Mouse (Mus musculus): Measurements from ENCODE around the gene Ntng1. TPM values are rescaled to one million over a fixed set of nuclear protein-coding genes. Genes with fewer than 3 reads are reported as not detected.
A peak's percentile ranks its signal among the peaks of the same experiment; 100 is the strongest.

Ntng1 gene
- polyA plus RNA-seq (2012; rRNA removed), result 13.6 and 14.8 TPM in 2 replicates

DNA sequence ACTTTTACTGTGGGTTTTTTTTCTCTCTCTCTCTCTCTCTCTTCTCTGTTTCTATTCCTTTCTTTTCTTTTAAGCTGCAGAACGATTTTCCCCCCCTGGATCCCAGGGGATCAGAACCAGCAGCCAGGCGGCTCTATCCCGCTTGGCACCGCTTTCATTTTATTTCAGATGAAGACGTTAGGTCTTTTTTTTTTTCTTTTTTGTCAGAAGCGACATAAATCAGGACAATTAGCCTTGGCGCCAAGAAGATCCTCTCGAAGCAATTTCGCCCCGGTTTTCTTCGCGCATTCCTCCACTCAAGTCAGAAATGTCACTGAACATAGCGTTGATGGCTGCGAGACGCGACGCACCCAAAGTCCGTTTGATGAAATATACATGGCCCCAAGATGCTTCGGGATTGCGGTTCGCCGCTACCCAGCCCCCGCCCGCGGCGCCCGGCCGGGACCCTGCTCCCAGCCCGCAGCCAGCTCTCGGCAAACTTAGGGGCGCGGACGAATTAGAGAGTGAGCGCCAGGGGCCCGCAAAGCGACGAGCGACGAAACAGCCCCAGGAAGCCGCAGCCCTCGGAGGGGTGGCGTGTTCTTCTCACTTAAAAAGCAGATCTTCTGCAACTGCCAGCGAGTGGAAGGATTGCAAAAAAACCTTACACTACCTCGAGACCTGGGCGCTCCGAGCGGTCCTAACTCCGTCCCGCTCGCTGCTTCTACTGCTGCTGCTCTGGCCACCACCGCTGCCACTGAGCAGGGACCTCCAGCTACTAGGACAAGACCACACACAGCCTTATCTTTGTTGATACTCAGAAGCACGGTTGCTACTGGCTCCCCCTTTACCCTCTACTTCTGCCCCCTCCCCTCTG lies at the start of gene Ntng1:
Gene Ntng1 (minus strand): TSS at position 806 of the 856 bp plus-strand sequence.
- TF ChIP-seq POLR2A (IDR thresholded peaks at IDR 0.05; ENCODE audit: extremely low read depth, insufficient read depth, low read length), result no peak
- TF ChIP-seq CTCF (IDR thresholded peaks at IDR 0.05; ENCODE audit: extremely low read depth, insufficient read depth, low read length), result no peak
- Histone ChIP-seq H3K4me3 (ENCODE audit: insufficient read depth, low read length) (peak within 1 kb of the TSS; percentile 76), H3K27ac (ENCODE audit: insufficient read depth, low read length) (no peak within 1 kb of the TSS), H3K4me1 (ENCODE audit: control insufficient read depth, insufficient read depth, low read length) (peaks cover 1% of the 10 kb centered on the region; the same call in 1 of the 2 replicates)

DNA sequence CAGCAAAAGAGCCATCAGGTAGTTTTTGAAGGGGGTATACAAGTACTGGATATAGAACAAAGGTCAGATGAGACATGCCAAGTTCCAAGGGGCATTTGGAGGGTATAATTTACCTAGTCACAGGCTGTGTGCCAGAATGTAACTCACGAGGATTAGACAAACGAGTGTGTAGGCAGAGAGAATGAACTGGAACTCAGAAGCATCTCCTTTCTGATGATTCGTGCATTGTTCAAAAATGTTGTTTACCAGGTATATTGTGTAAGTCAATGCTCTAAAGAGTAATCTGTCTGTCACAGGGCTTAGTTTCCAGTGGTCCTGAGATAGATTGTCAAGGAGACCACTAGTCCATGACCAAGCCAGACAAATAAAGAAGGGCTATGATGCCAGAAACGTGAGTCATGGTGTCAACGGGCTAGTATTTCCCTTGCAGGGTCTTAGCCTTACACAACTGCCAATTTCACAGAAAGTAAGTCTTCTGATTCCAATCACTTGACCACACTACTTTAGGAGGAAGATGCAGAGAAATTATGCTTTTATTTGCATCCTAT lies 43.7 kb upstream of the Ntng1 start:
- TF ChIP-seq POLR2A (IDR thresholded peaks at IDR 0.05; ENCODE audit: extremely low read depth, insufficient read depth, low read length), result no peak
- TF ChIP-seq CTCF (IDR thresholded peaks at IDR 0.05; ENCODE audit: extremely low read depth, insufficient read depth, low read length), result no peak
- no peaks in the 10 kb centered on the region for H3K4me1 ChIP-seq (ENCODE audit: control insufficient read depth, insufficient read depth, low read length)
- no peak overlapping the region for H3K4me3 ChIP-seq (ENCODE audit: insufficient read depth, low read length)
- H3K27ac ChIP-seq (ENCODE audit: insufficient read depth, low read length), result no peak overlapping the region

GRCm38 (mm10) chr3:110149089-110149488 lies 5.3 kb upstream of the Ntng1 start:
- H3K4me3 ChIP-seq (ENCODE audit: insufficient read depth, low read length), result no peak overlapping the region
- no peak overlapping the region for H3K27ac ChIP-seq (ENCODE audit: insufficient read depth, low read length)
- H3K4me1 ChIP-seq (ENCODE audit: control insufficient read depth, insufficient read depth, low read length), result no peaks in the 10 kb centered on the region
- TF ChIP-seq POLR2A (IDR thresholded peaks at IDR 0.05; ENCODE audit: extremely low read depth, insufficient read depth, low read length) (no peak), CTCF (IDR thresholded peaks at IDR 0.05; ENCODE audit: extremely low read depth, insufficient read depth, low read length) (no peak)

GRCm38 (mm10) chr3:110144301-110145055 lies 667 bp upstream of the Ntng1 start:
- TF ChIP-seq CTCF (IDR thresholded peaks at IDR 0.05; ENCODE audit: extremely low read depth, insufficient read depth, low read length) (no peak), POLR2A (IDR thresholded peaks at IDR 0.05; ENCODE audit: extremely low read depth, insufficient read depth, low read length) (no peak)
- Histone ChIP-seq H3K4me1 (ENCODE audit: control insufficient read depth, insufficient read depth, low read length) (peaks cover 1% of the 10 kb centered on the region; the same call in 1 of the 2 replicates), H3K4me3 (ENCODE audit: insufficient read depth, low read length) (peak overlapping the region; percentile 76; the same call in 1 of the 2 replicates), H3K27ac (ENCODE audit: insufficient read depth, low read length) (no peak overlapping the region)

- H3K4me1 ChIP-seq (ENCODE audit: control insufficient read depth, insufficient read depth, low read length), result peaks cover 1% of the 10 kb centered on the region; the same call in 1 of the 2 replicates
- TF ChIP-seq POLR2A (IDR thresholded peaks at IDR 0.05; ENCODE audit: extremely low read depth, insufficient read depth, low read length), result no peak
- TF ChIP-seq CTCF (IDR thresholded peaks at IDR 0.05; ENCODE audit: extremely low read depth, insufficient read depth, low read length), result no peak
- no peak overlapping the region for H3K27ac ChIP-seq (ENCODE audit: insufficient read depth, low read length)
- H3K4me3 ChIP-seq (ENCODE audit: insufficient read depth, low read length), result peak overlapping the region; percentile 76
Measured at GRCm38 (mm10) chr3:110142314-110143205, 1.3 kb downstream of the Ntng1 start.

DNA sequence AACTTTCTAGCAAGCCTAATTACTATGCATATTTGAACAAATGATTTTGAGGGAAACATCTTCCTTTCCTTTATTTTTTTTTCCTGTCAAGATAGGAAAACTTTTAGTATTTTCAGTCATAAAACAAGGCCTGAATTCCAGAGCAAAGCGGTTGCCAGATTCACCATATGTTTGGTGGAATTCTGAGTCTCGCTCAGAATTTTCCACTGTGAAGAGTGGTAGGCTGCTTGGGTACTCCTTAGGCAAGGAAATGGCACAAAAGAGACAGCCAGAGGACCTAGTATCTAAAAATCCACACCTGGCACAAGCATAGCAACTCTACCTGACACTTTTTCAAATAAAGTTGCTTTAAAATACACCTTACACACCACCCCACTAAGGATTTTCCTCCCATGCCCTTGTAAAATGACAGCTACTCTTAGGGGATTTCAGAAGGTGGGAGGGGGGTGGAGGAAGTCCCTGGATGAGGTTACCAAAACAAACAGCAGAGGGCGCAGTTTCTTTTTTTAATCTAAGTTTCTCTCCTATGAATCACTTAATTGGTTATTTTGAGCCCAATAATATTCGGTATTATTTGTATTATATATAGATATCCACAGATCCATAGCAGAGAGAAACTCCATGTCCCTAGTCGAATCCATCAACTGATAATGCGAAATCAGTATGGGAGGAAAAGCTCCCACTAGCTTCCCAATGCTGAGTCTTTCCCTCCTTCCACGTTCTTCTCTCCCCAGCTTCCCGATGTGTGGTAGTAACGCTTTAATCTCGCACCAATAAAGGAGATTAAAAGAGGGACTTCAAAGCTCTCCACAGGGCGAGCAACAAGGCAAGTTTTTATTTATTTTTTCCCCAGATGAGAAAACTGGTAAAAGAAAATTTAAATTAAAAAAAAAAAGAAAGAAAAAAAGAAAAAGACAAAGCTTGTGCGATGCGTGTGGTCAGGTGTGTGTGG lies 2.2 kb downstream of the Ntng1 start:
- Histone ChIP-seq H3K4me3 (ENCODE audit: insufficient read depth, low read length) (peak overlapping the region; percentile 76), H3K4me1 (ENCODE audit: control insufficient read depth, insufficient read depth, low read length) (peaks cover 1% of the 10 kb centered on the region; the same call in 1 of the 2 replicates), H3K27ac (ENCODE audit: insufficient read depth, low read length) (no peak overlapping the region)
- peak; percentile 30; the same call in 1 of the 2 replicates for TF ChIP-seq CTCF (IDR thresholded peaks at IDR 0.05; ENCODE audit: extremely low read depth, insufficient read depth, low read length)
- TF ChIP-seq POLR2A (IDR thresholded peaks at IDR 0.05; ENCODE audit: extremely low read depth, insufficient read depth, low read length), result no peak

DNA sequence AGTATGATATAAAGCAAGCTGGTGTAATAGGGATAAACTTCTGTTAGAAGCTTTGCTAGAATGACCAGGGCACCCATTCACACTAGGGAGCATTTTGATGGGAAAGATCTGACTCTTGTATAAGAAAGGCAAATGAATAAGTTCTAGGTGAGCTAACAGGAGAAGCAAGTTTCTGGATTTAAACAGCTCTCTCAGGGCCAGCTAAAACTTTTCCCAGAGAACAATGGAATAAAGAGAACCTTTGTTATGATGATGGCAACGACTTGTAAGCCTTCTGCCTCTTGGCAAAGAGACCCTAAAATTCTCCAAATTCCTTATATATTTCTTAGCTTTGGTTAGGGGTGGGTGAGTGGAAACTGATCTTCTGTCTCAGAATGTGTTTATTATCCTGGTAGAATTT lies 7.7 kb downstream of the Ntng1 start:
- Histone ChIP-seq H3K4me1 (ENCODE audit: control insufficient read depth, insufficient read depth, low read length) (peaks cover 1% of the 10 kb centered on the region; the same call in 1 of the 2 replicates), H3K27ac (ENCODE audit: insufficient read depth, low read length) (no peak overlapping the region), H3K4me3 (ENCODE audit: insufficient read depth, low read length) (no peak overlapping the region)
- no peak for TF ChIP-seq POLR2A (IDR thresholded peaks at IDR 0.05; ENCODE audit: extremely low read depth, insufficient read depth, low read length)
- TF ChIP-seq CTCF (IDR thresholded peaks at IDR 0.05; ENCODE audit: extremely low read depth, insufficient read depth, low read length), result no peak

DNA sequence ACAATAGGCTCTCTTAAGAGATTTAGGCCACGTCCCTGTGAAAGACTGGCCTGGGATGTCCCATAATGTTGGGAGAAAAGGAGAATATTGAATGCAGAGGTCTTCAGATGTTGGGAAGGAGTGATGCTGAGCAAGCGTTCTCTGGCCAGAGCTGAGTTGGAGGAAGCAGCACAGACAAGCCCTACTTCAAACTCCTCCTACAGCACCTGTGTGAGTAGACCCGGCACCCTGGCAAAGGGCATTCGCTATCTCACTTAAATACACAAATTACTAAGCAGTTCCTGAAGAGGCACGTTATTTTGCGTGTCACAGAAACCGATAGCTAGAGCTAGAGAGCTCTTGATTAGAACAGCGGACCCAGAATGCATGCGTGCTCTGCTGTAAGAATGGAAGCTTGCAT lies 10.7 kb downstream of the Ntng1 start:
- Histone ChIP-seq H3K4me3 (ENCODE audit: insufficient read depth, low read length) (no peak overlapping the region), H3K4me1 (ENCODE audit: control insufficient read depth, insufficient read depth, low read length) (no peaks in the 10 kb centered on the region), H3K27ac (ENCODE audit: insufficient read depth, low read length) (no peak overlapping the region)
- no peak for TF ChIP-seq CTCF (IDR thresholded peaks at IDR 0.05; ENCODE audit: extremely low read depth, insufficient read depth, low read length)
- no peak for TF ChIP-seq POLR2A (IDR thresholded peaks at IDR 0.05; ENCODE audit: extremely low read depth, insufficient read depth, low read length)

Measured in cortical plate, adult 2 months (tissue).